Mouse (Mus musculus) limb, embryonic 14.5 days (tissue): ENCODE results near the gene Serpinf1. TPM values are rescaled to one million over a fixed set of nuclear protein-coding genes. Genes with fewer than 3 reads are reported as not detected.

Source experiments
- ATAC-seq: fragments of 200-750 bp; cut with Nextera tagmentation; 2 replicates; pipeline ENCODE4 v1.8.0; 2017; ENCODE audit warnings: low read depth, moderate number of reproducible peaks, moderate TSS enrichment; ENCODE audit not compliant: low FRiP score
- DNase-seq: peaks from one replicate; pipeline ENCODE4 v3.0.0-alpha.2; 2015; ENCODE audit warnings: low spot score
- H3K27ac ChIP-seq: fragments of 300-500 bp; sonication (generic); replicated peaks from 2 replicates; pipeline ENCODE4 v1.5.1; 2014; ENCODE audit warnings: low read depth, mild to moderate bottlenecking, low read length, moderate library complexity, mixed read lengths
- H3K27me3 ChIP-seq: fragments of 300-500 bp; sonication (generic); 2 replicates; pipeline ENCODE4 v1.6.1; 2014; ENCODE audit warnings: low read length, mixed read lengths; ENCODE audit not compliant: control insufficient read depth, insufficient read depth
- H3K36me3 ChIP-seq: fragments of 300-500 bp; sonication (generic); 2 replicates; pipeline ENCODE4 v1.6.1; 2014; ENCODE audit warnings: mild to moderate bottlenecking, low read length, moderate library complexity, mixed read lengths; ENCODE audit not compliant: control insufficient read depth, insufficient read depth
- H3K4me1 ChIP-seq: fragments of 300-500 bp; sonication (generic); 2 replicates; pipeline ENCODE4 v1.6.1; 2014; ENCODE audit warnings: antibody characterized with exemption, low read length, mixed read lengths; ENCODE audit not compliant: control insufficient read depth, insufficient read depth
- H3K4me2 ChIP-seq: fragments of 300-500 bp; sonication (generic); replicated peaks from 2 replicates; pipeline ENCODE4 v1.6.1; 2014; ENCODE audit warnings: low read depth, mild to moderate bottlenecking, low read length, moderate library complexity; ENCODE audit not compliant: severe bottlenecking
- H3K4me3 ChIP-seq: fragments of 300-500 bp; sonication (generic); replicated peaks from 2 replicates; pipeline ENCODE4 v1.5.1; 2014; ENCODE audit warnings: low read length
- H3K9ac ChIP-seq: fragments of 300-500 bp; sonication (generic); 2 replicates; pipeline ENCODE4 v1.6.1; 2014; ENCODE audit warnings: mild to moderate bottlenecking, low read depth, low read length, moderate library complexity; ENCODE audit not compliant: severe bottlenecking
- H3K9me3 ChIP-seq: fragments of 300-500 bp; sonication (generic); 2 replicates; pipeline ENCODE4 v1.6.1; 2016; ENCODE audit warnings: low read length; ENCODE audit not compliant: control insufficient read depth
- POLR2A ChIP-seq: fragments of 200-500 bp; IDR thresholded peaks from 2 replicates; pipeline ENCODE4 v1.8.0; 2012; ENCODE audit warnings: inconsistent platforms, mild to moderate bottlenecking, moderate library complexity, borderline replicate concordance; ENCODE audit not compliant: insufficient read depth, insufficient read length; ENCODE audit errors: extremely low read depth
- WGBS: fragments of 180-500 bp; shearing (Covaris S2); extraction: QIAGEN DNeasy Blood & Tissue Kit; methylation state at CpG from one replicate; pipeline ENCODE4 v1.1.7; 2014; 5-methylcytosine and 5-hydroxymethylcytosine counted together
- polyA plus RNA-seq, 2 experiments: library from polyadenylated mRNA; depleted of rRNA in 1 of 2; stranded (reverse) in 1 of 2; unstranded in 1 of 2; fragments of >200 nt; fragmentation: Nextera tagmentation in 1 of 2; extraction: Ambion mirVana in 1 of 2; gene quantifications; 2 replicates each; pipeline versions ENCODE4 v1.2.1 to v1.2.3; 2012 to 2014

Gene Serpinf1
- polyA plus RNA-seq, 2 experiments, result 160 to 267 TPM

DNA sequence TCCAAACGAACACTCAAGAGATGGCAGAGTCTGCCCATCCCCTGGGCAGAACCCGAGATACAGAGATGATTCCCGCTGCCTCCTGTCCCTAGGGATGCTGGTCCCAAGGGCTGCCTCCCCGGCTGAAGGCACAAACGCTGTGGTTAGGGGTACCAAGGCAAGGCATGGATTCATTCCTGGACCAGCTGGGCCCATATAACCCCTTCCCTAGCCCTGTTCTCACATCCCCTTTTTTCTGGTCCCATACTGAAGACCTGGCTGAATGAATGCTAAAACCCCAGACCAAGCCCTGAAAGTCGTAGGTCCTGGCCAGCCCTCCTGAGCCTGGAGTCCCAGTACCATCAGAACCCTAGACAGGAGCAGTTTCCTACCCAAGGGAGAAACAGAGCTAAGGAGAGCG lies 18.5 kb upstream of the Serpinf1 start:
- H3K27ac ChIP-seq, result no peak overlapping the region
- TF ChIP-seq POLR2A, result no peak
- no peaks in the 10 kb centered on the region for H3K4me1 ChIP-seq
- no peak overlapping the region for H3K4me2 ChIP-seq
- no peak for ATAC-seq
- H3K4me3 ChIP-seq, result no peak overlapping the region
- 70% methylated on average over 7 of the region's 7 CpGs for WGBS
- H3K9ac ChIP-seq, result no peak overlapping the region
- H3K27me3 ChIP-seq, result no peaks in the 10 kb centered on the region
- peaks cover 23% of the 10 kb centered on the region for H3K36me3 ChIP-seq
- H3K9me3 ChIP-seq, result no peaks in the 10 kb centered on the region
- no peak for DNase-seq

DNA sequence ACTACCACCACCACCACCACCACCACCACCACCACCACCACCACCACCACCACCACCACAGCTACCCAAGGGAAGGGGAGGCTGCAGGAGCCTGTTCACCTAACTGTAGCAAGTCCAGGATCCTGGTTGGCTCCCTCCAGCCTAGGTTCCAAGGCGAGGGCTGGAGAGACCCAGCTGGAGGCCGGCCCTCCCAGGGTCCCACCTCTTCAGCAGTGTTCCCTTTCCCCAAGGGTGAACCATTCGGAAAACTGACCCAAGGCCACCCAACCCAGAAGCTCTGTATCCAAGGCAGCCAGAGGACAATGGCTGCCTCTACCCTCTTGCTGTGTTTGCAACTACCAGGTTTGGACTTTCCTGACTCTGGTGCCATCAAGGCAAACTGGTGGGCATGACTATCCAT lies 17.4 kb upstream of the Serpinf1 start:
- H3K4me2 ChIP-seq, result no peak overlapping the region
- no peak for TF ChIP-seq POLR2A
- no peak overlapping the region for H3K9ac ChIP-seq

DNA sequence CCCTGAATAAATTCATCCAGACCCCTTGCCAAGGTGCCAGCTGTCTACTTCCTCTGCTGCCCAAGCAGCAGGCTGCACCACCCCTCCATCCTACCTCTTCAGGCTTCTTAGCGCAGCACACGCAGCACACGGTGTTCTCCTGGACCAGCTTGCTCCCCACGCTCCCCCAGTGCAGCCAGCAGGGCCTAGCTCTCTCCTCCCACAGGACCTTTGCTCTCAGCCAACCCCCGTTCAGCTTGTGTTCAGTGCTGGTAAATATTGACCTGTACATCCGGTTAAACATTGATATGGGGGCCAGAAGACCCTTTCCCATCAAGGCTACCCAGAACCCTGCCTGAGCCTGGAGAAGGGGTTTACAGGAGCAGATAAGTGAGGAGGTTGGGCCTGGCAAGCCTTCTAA lies 16.9 kb upstream of the Serpinf1 start, which contains the start of gene Serpinf2:
Gene Serpinf2 (minus strand): TSS at position 229 of the 400 bp plus-strand sequence.
- Histone ChIP-seq H3K27me3 (no peaks in the 10 kb centered on the region), H3K9me3 (no peaks in the 10 kb centered on the region), H3K4me2 (no peak within 1 kb of the TSS), H3K4me3 (no peak within 1 kb of the TSS), H3K4me1 (no peaks in the 10 kb centered on the region), H3K36me3 (peaks cover 16% of the 10 kb centered on the region), H3K27ac (no peak within 1 kb of the TSS), H3K9ac (no peak within 1 kb of the TSS)
- ATAC-seq (no peak), DNase-seq (no peak)
- no peak for TF ChIP-seq POLR2A
- 89% methylated on average over 6 of the region's 6 CpGs for WGBS

More for the DNA sequence above, 17.4 kb upstream of the Serpinf1 start:
- Histone ChIP-seq H3K27me3 (no peaks in the 10 kb centered on the region), H3K4me1 (no peaks in the 10 kb centered on the region), H3K36me3 (peaks cover 16% of the 10 kb centered on the region), H3K9me3 (no peaks in the 10 kb centered on the region), H3K4me3 (no peak overlapping the region), H3K27ac (no peak overlapping the region)
- WGBS, result 89% methylated on average over 3 of the region's 3 CpGs
- ATAC-seq (no peak), DNase-seq (no peak)

DNA sequence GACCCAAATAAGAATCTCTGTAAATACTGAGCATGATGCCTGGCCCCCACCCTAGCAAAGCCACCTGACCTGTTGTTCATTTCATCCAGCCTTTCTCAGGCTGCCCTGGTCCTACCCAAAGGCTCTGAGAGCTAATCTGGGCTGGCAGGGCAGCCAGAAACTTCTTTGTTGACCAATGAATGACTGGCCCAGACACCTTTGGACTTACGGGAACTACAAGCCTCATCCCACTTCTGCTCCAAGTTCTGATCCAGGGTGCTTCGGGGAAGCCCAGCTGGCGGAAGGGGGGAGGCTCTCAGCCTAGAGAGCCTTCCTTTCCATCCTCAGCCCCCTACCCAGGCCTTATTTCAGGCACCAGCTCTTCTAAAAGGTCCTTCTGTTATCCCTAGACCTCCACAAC lies 16.3 kb upstream of the Serpinf1 start:
- DNase-seq (no peak), ATAC-seq (no peak)
- Histone ChIP-seq H3K36me3 (peaks cover 16% of the 10 kb centered on the region), H3K4me1 (no peaks in the 10 kb centered on the region), H3K27ac (no peak overlapping the region), H3K9me3 (no peaks in the 10 kb centered on the region; the same call in 1 of the 2 replicates), H3K9ac (no peak overlapping the region), H3K4me2 (no peak overlapping the region), H3K4me3 (no peak overlapping the region), H3K27me3 (no peaks in the 10 kb centered on the region)
- 82% methylated on average over 3 of the region's 3 CpGs for WGBS
- TF ChIP-seq POLR2A, result no peak

DNA sequence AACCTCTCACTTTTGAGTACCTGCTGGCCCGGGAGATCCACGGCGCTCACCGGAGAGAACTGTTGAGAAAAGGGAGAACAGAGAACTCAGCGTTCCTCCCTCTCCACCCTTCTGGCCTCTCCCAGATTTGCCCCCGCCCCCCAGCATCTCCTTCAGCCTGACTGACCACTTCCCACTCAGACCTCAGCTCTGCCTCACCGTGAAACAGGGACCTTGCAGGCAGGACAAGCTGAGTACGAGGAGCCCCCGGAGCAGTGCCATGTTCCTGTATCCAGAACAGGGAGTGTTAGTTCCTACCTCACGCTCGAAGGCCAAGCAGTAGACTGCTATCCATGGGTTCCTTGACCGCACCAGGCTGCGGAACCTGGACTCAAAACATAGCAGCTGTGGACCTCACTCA lies 15.7 kb upstream of the Serpinf1 start:
- H3K9ac ChIP-seq, result no peak overlapping the region
- ATAC-seq, result no peak
- H3K27me3 ChIP-seq, result no peaks in the 10 kb centered on the region
- no peak for TF ChIP-seq POLR2A
- H3K4me2 ChIP-seq, result no peak overlapping the region
- H3K27ac ChIP-seq, result no peak overlapping the region
- 87% methylated on average over 13 of the region's 13 CpGs for WGBS
- H3K4me1 ChIP-seq, result no peaks in the 10 kb centered on the region
- DNase-seq, result no peak
- no peaks in the 10 kb centered on the region; the same call in 1 of the 2 replicates for H3K9me3 ChIP-seq
- H3K36me3 ChIP-seq, result peaks cover 12% of the 10 kb centered on the region
- no peak overlapping the region for H3K4me3 ChIP-seq

DNA sequence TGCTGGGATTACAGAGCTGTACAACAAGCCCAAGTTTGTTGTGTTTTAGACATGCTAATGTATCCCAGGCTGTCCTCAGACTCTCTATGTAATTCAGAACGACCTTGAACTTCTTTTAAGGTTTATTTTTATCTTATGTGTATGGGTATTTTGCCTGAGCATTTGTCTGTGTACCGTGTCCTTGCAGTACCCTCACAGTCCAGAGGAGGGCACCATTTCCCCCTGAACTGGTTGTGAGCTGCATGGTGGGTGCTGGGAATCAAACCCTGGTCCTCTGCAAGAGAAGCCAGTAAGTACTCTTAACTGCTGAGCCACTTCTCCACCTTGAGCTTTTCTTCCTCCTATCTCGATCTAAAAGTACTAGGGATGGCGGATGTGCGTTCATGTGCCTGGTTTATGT lies 11.6 kb upstream of the Serpinf1 start:
- ATAC-seq, result no peak
- no peak overlapping the region for H3K4me2 ChIP-seq
- H3K4me3 ChIP-seq, result no peak overlapping the region
- no peak for DNase-seq
- no peak overlapping the region for H3K27ac ChIP-seq
- no peaks in the 10 kb centered on the region for H3K4me1 ChIP-seq
- TF ChIP-seq POLR2A, result no peak
- no peaks in the 10 kb centered on the region for H3K27me3 ChIP-seq
- no peaks in the 10 kb centered on the region; the same call in 1 of the 2 replicates for H3K9me3 ChIP-seq
- H3K36me3 ChIP-seq, result no peaks in the 10 kb centered on the region
- no peak overlapping the region for H3K9ac ChIP-seq
- 88% methylated on average over 5 of the region's 5 CpGs for WGBS
